Mouse (Mus musculus): Measurements from ENCODE around the gene Mthfd1.

Mthfd1 gene

GRCm38 (mm10) chr12:76349680-76350220 is 94.7 kb downstream of the Mthfd1 start:
- no peak for DNase-seq (ENCODE audit: low spot score)

- no peak for DNase-seq (ENCODE audit: low spot score)
Measured at GRCm38 (mm10) chr12:76360868-76361267, 105.8 kb downstream of the Mthfd1 start.

- no peak for DNase-seq (ENCODE audit: low spot score)
Measured at GRCm38 (mm10) chr12:76361405-76362302, 106.6 kb downstream of the Mthfd1 start.

- no peak for DNase-seq (ENCODE audit: low spot score)
Measured at GRCm38 (mm10) chr12:76362303-76362676, 107.2 kb downstream of the Mthfd1 start.

GRCm38 (mm10) chr12:76366276-76366675 is 111.2 kb downstream of the Mthfd1 start:
- no peak for DNase-seq (ENCODE audit: low spot score)

GRCm38 (mm10) chr12:76367096-76367995 is 112.2 kb downstream of the Mthfd1 start:
- peak; percentile 55 for DNase-seq (ENCODE audit: low spot score)

GRCm38 (mm10) chr12:76368201-76368789 is 113.2 kb downstream of the Mthfd1 start:
- DNase-seq (ENCODE audit: low spot score): no peak

- DNase-seq (ENCODE audit: low spot score): peak; percentile 75
Measured at GRCm38 (mm10) chr12:76368790-76369205, 113.7 kb downstream of the Mthfd1 start.
